Mouse (Mus musculus) ES-E14 (cell line): ENCODE data around the gene Hoxb4. TPM values are rescaled to one million over a fixed set of nuclear protein-coding genes. Genes with fewer than 3 reads are reported as not detected.

ENCODE experiments used
- DNase-seq: peaks from one replicate; pipeline ENCODE4 v3.0.0-alpha.2; 2013; ENCODE audit warnings: low read depth, low spot score
- H3K27ac ChIP-seq: 2 replicates; pipeline ENCODE4 v1.5.1; 2012; ENCODE audit warnings: low read depth, mild to moderate bottlenecking, low read length, moderate library complexity, mixed read lengths; ENCODE audit not compliant: poor library complexity, insufficient read depth, severe bottlenecking
- H3K36me3 ChIP-seq: 2 replicates; pipeline ENCODE4 v1.6.1; 2012; ENCODE audit warnings: mild to moderate bottlenecking, low read length, moderate library complexity, mixed read lengths; ENCODE audit not compliant: control insufficient read depth, poor library complexity, insufficient read depth, severe bottlenecking
- H3K4me1 ChIP-seq, 2 experiments: fragments of 150-350 bp in 1 of 2; sonication (generic) in 1 of 2; 2 replicates each; pipeline ENCODE4 v1.6.1; 2012; ENCODE audit warnings: low read length in 2 of 2, mild to moderate bottlenecking in 1 of 2, mixed read lengths in 1 of 2; ENCODE audit not compliant: control insufficient read depth in 2 of 2, insufficient read depth in 2 of 2, poor library complexity in 1 of 2
- H3K4me3 ChIP-seq, 2 experiments: fragments of 150-350 bp in 1 of 2; sonication (generic) in 1 of 2; 2 replicates each; pipeline ENCODE4 v1.5.1; 2012; ENCODE audit warnings: low read length in 2 of 2, low read depth in 1 of 2, mild to moderate bottlenecking in 1 of 2, mixed read lengths in 1 of 2; ENCODE audit not compliant: insufficient read depth in 1 of 2, poor library complexity in 1 of 2, severe bottlenecking in 1 of 2
- H3K9ac ChIP-seq: 2 replicates; pipeline ENCODE4 v1.6.1; 2012; ENCODE audit warnings: low read depth, mild to moderate bottlenecking, low read length, mixed read lengths; ENCODE audit not compliant: poor library complexity, insufficient read depth, severe bottlenecking
- H3K9me3 ChIP-seq: fragments of 150-350 bp; sonication (generic); 2 replicates; pipeline ENCODE4 v1.6.1; 2012; ENCODE audit warnings: low read depth, mild to moderate bottlenecking, low read length; ENCODE audit not compliant: control insufficient read depth, insufficient read depth
- CHD2 ChIP-seq: IDR thresholded peaks from 2 replicates; pipeline ENCODE4 v1.6.1; 2014; ENCODE audit warnings: mild to moderate bottlenecking, low read depth, low read length, inconsistent platforms
- HCFC1 ChIP-seq: IDR thresholded peaks from 2 replicates; pipeline ENCODE4 v1.6.1; 2012; ENCODE audit warnings: low read length, inconsistent platforms, borderline replicate concordance; ENCODE audit not compliant: insufficient read depth
- MAFK ChIP-seq: IDR thresholded peaks from 2 replicates; pipeline ENCODE4 v1.6.1; 2014; ENCODE audit warnings: mild to moderate bottlenecking, low read depth, low read length, inconsistent platforms; ENCODE audit not compliant: insufficient read depth
- ZC3H11A ChIP-seq: IDR thresholded peaks from 2 replicates; pipeline ENCODE4 v1.6.1; 2012; ENCODE audit warnings: low read depth, mild to moderate bottlenecking, inconsistent platforms, low read length, borderline replicate concordance
- ZNF384 ChIP-seq: IDR thresholded peaks from 2 replicates; pipeline ENCODE4 v1.6.1; 2012; ENCODE audit warnings: low read depth, low read length, inconsistent platforms
- in situ Hi-C, 2 experiments: fragments of 600-800 bp; cut with MboI; formaldehyde crosslinking; loops; one replicate each; pipeline ENCODE4 v1.15.1; 2025; ENCODE audit warnings: low sequenced_read_pairs in 2 of 2, inconsistent platforms in 1 of 2; ENCODE audit not compliant: unreplicated experiment in 2 of 2
- total RNA-seq: library from RNA; depleted of rRNA; stranded (reverse); fragments of 300-350 nt; gene quantifications from 2 replicates; pipeline ENCODE4 v1.2.3, GENCODE M21; 2012

Hoxb4 gene
- total RNA-seq, 1 experiment, result 1.2 TPM

GRCm38 (mm10) chr11:96365441-96366091, 47.5 kb downstream of the Hoxb4 start, which contains the start of gene Hoxb1:
TSS of gene Hoxb1 (plus strand) at chr11:96365752.
- DNase-seq, result no peak
- Histone ChIP-seq H3K4me3 (peak within 1 kb of the TSS in 1 of 2 experiments; percentile 18; a peak in 2 of 4 replicates), H3K9ac (no peak within 1 kb of the TSS), H3K4me1 (peaks cover 0 to 7% of the 10 kb centered on the region in 2 experiments; a peak in 2 of 4 replicates), H3K9me3 (no peaks in the 10 kb centered on the region), H3K36me3 (no peaks in the 10 kb centered on the region), H3K27ac (no peak within 1 kb of the TSS)
- in situ Hi-C loops, result no loop called here
- TF ChIP-seq ZC3H11A, result no peak
- TF ChIP-seq MAFK, result no peak
- TF ChIP-seq CHD2, result no peak
- TF ChIP-seq HCFC1, result no peak
- no peak for TF ChIP-seq ZNF384

GRCm38 (mm10) chr11:96366092-96367041, 48.3 kb downstream of the Hoxb4 start:
- Histone ChIP-seq H3K36me3 (no peaks in the 10 kb centered on the region), H3K9ac (no peak overlapping the region), H3K9me3 (no peaks in the 10 kb centered on the region), H3K27ac (no peak overlapping the region), H3K4me3 (peak overlapping the region in 1 of 2 experiments; percentile 18; a peak in 2 of 4 replicates), H3K4me1 (peaks cover 0 to 7% of the 10 kb centered on the region in 2 experiments; a peak in 2 of 4 replicates)
- no peak for DNase-seq
- no peak for TF ChIP-seq ZC3H11A
- no peak for TF ChIP-seq MAFK
- no peak for TF ChIP-seq ZNF384
- no peak for TF ChIP-seq HCFC1
- TF ChIP-seq CHD2, result no peak
- in situ Hi-C loops, result no loop called here

- no peak overlapping the region for H3K9ac ChIP-seq
- H3K4me3 ChIP-seq, result no peak overlapping the region
- DNase-seq, result no peak
- H3K4me1 ChIP-seq, result peaks cover 0 to 7% of the 10 kb centered on the region in 2 experiments; a peak in 2 of 4 replicates
- H3K36me3 ChIP-seq, result no peaks in the 10 kb centered on the region
- no peak overlapping the region for H3K27ac ChIP-seq
- no peaks in the 10 kb centered on the region for H3K9me3 ChIP-seq
- TF ChIP-seq MAFK, result no peak
- no peak for TF ChIP-seq CHD2
- TF ChIP-seq HCFC1, result no peak
- TF ChIP-seq ZNF384, result no peak
- no peak for TF ChIP-seq ZC3H11A
- in situ Hi-C loops, result no loop called here
Measured at GRCm38 (mm10) chr11:96367141-96367540, 49.1 kb downstream of the Hoxb4 start.

- Histone ChIP-seq H3K9ac (no peak overlapping the region), H3K4me1 (peaks cover 0 to 7% of the 10 kb centered on the region in 2 experiments; a peak in 2 of 4 replicates), H3K4me3 (no peak overlapping the region), H3K27ac (no peak overlapping the region), H3K9me3 (no peaks in the 10 kb centered on the region), H3K36me3 (no peaks in the 10 kb centered on the region)
- in situ Hi-C loops, result no loop called here
- TF ChIP-seq ZC3H11A, result no peak
- TF ChIP-seq HCFC1, result no peak
- TF ChIP-seq ZNF384, result no peak
- TF ChIP-seq MAFK, result no peak
- TF ChIP-seq CHD2, result no peak
- DNase-seq, result no peak
Measured at GRCm38 (mm10) chr11:96368686-96369085, 50.6 kb downstream of the Hoxb4 start.
